Mouse (Mus musculus) intestine, postnatal 0 days (tissue): ENCODE measurements at regions not wholly inside any gene's neighbourhood (a gene's known extent, or its start where the extent isn't known, plus 50 kb on each side); places are given as distances from the start of the nearest gene placed in this dataset.
A peak's percentile ranks its signal among the peaks of the same experiment; 100 is the strongest.

ENCODE experiments used
- ATAC-seq: fragments of 200-750 bp; cut with Nextera tagmentation; 2 replicates; pipeline ENCODE4 v1.8.0; 2017; ENCODE audit warnings: mild to moderate bottlenecking, moderate TSS enrichment, moderate library complexity
- H3K27ac ChIP-seq: fragments of 300-500 bp; sonication (generic); 2 replicates; pipeline ENCODE4 v1.5.1; 2014; ENCODE audit warnings: mild to moderate bottlenecking, low read depth, low read length, moderate library complexity
- H3K27me3 ChIP-seq: fragments of 300-500 bp; sonication (generic); replicated peaks from 2 replicates; pipeline ENCODE4 v1.6.1; 2014; ENCODE audit warnings: low read length, mixed read lengths; ENCODE audit not compliant: control insufficient read depth, insufficient read depth
- H3K36me3 ChIP-seq: fragments of 300-500 bp; sonication (generic); 2 replicates; pipeline ENCODE4 v1.6.1; 2014; ENCODE audit warnings: mild to moderate bottlenecking, moderate library complexity; ENCODE audit not compliant: control insufficient read depth, insufficient read depth
- H3K4me1 ChIP-seq: fragments of 300-500 bp; sonication (generic); replicated peaks from 2 replicates; pipeline ENCODE4 v1.6.1; 2014; ENCODE audit warnings: antibody characterized with exemption, low read length, mixed read lengths; ENCODE audit not compliant: control insufficient read depth, insufficient read depth
- H3K4me2 ChIP-seq: fragments of 300-500 bp; sonication (generic); replicated peaks from 2 replicates; pipeline ENCODE4 v1.6.1; 2014; ENCODE audit warnings: low read depth, mild to moderate bottlenecking, moderate library complexity
- H3K4me3 ChIP-seq: fragments of 300-500 bp; sonication (generic); 2 replicates; pipeline ENCODE4 v1.5.1; 2014; ENCODE audit warnings: low read depth, low read length
- H3K9ac ChIP-seq: fragments of 300-500 bp; sonication (generic); 2 replicates; pipeline ENCODE4 v1.6.1; 2014; ENCODE audit warnings: mild to moderate bottlenecking, low read depth, low read length
- H3K9me3 ChIP-seq: fragments of 300-500 bp; sonication (generic); 2 replicates; pipeline ENCODE4 v1.6.1; 2016; ENCODE audit warnings: mixed run types; ENCODE audit not compliant: control insufficient read depth
- CTCF ChIP-seq: sonication (generic); IDR thresholded peaks from 2 replicates; pipeline ENCODE4 v1.5.1; 2016; ENCODE audit warnings: low read depth, mild to moderate bottlenecking, control low read depth, antibody characterized with exemption, moderate library complexity
- WGBS: fragments of 180-500 bp; shearing (Covaris S2); extraction: QIAGEN DNeasy Blood & Tissue Kit; methylation state at CpG from one replicate; pipeline ENCODE4 v1.1.7; 2014; 5-methylcytosine and 5-hydroxymethylcytosine counted together

DNA sequence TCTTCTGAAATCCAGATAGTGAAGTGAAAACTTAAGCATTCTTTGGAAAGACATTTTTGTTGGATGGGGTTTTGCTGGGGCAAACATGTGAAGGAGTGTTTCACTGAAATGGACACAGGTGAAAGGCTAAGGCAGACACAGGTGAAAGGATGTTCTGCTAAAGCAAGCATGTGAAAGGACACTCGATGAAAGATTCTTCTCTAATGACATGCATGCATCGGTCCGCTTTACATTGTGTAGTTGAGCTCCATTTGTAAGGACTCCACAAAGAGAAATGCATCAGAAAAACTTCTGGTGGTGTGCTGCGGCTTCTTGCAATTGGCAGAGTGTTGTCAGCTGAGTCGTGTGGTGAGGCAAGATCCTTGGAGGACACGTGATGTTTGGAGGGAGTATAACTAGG lies 89.2 kb upstream of the Fam174b start:
- no peaks in the 10 kb centered on the region for H3K4me1 ChIP-seq
- no peak overlapping the region for H3K9ac ChIP-seq
- H3K4me3 ChIP-seq: no peak overlapping the region
- WGBS: 90% methylated on average over 6 of the region's 6 CpGs
- H3K36me3 ChIP-seq: no peaks in the 10 kb centered on the region
- no peak for TF ChIP-seq CTCF
- H3K9me3 ChIP-seq: no peaks in the 10 kb centered on the region
- H3K27me3 ChIP-seq: no peaks in the 10 kb centered on the region
- no peak overlapping the region for H3K27ac ChIP-seq
- H3K4me2 ChIP-seq: no peak overlapping the region
- no peak for ATAC-seq

- no peak; the same call in 1 of the 2 replicates for ATAC-seq
- Histone ChIP-seq H3K9me3 (no peaks in the 10 kb centered on the region), H3K4me2 (no peak overlapping the region)
Measured at GRCm38 (mm10) chr7:73648010-73648409, 92.1 kb upstream of the Fam174b start.

GRCm38 (mm10) chr7:73647140-73647539 lies 93.0 kb upstream of the Fam174b start:
- TF ChIP-seq CTCF: no peak
- WGBS: 83% methylated on average over 4 of the region's 4 CpGs
- H3K9me3 ChIP-seq: no peaks in the 10 kb centered on the region
- no peak overlapping the region for H3K9ac ChIP-seq
- no peak for ATAC-seq
- no peak overlapping the region for H3K27ac ChIP-seq
- H3K4me3 ChIP-seq: no peak overlapping the region
- no peaks in the 10 kb centered on the region for H3K4me1 ChIP-seq
- no peaks in the 10 kb centered on the region for H3K36me3 ChIP-seq
- H3K4me2 ChIP-seq: no peak overlapping the region
- no peaks in the 10 kb centered on the region for H3K27me3 ChIP-seq

More at GRCm38 (mm10) chr7:73648010-73648409, 92.1 kb upstream of the Fam174b start:
- H3K4me1 ChIP-seq: no peaks in the 10 kb centered on the region
- no peaks in the 10 kb centered on the region for H3K27me3 ChIP-seq
- no peak overlapping the region for H3K27ac ChIP-seq
- peak; percentile 88 for TF ChIP-seq CTCF
- no peak overlapping the region for H3K9ac ChIP-seq
- no peaks in the 10 kb centered on the region for H3K36me3 ChIP-seq
- no peak overlapping the region for H3K4me3 ChIP-seq
- 21% methylated on average over 4 of the region's 4 CpGs for WGBS

GRCm38 (mm10) chr7:73646711-73647110 lies 93.4 kb upstream of the Fam174b start:
- no peak for ATAC-seq
- Histone ChIP-seq H3K4me2 (no peak overlapping the region), H3K9me3 (no peaks in the 10 kb centered on the region), H3K27ac (no peak overlapping the region), H3K36me3 (no peaks in the 10 kb centered on the region), H3K27me3 (no peaks in the 10 kb centered on the region), H3K4me3 (no peak overlapping the region), H3K4me1 (no peaks in the 10 kb centered on the region), H3K9ac (no peak overlapping the region)
- WGBS: 47% methylated on average over 5 of the region's 5 CpGs
- no peak for TF ChIP-seq CTCF

DNA sequence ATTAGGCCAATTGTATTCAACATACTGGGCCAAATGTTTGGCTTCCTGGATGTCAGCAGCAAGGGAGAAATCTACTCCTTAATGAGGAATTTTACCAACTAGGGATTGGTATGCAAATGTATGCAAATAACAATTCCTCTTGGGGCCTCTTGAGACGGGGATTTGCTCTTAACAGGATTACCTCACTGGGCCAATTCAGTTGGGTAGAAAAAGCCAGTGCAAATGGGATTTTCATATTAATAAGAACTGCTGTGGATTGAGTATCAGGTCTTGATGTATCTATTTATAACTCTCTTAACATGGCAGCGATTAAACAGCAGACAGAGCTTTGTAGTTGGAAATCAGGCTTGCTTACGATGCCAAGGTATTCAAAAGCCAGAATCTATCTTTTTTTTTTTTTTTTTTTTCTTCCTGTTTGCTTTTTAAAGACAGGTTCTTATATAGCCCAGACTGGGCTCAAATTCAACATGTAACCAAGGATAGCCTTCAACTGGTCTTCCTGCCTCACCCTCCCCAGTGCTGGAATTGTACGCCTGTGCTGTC lies 95.7 kb upstream of the Fam174b start:
- no peaks in the 10 kb centered on the region for H3K9me3 ChIP-seq
- H3K27ac ChIP-seq: no peak overlapping the region
- H3K4me1 ChIP-seq: no peaks in the 10 kb centered on the region
- H3K4me3 ChIP-seq: no peak overlapping the region
- no peak for ATAC-seq
- no peak overlapping the region for H3K9ac ChIP-seq
- TF ChIP-seq CTCF: no peak
- no peaks in the 10 kb centered on the region for H3K36me3 ChIP-seq
- no peak overlapping the region for H3K4me2 ChIP-seq
- WGBS: 51% methylated on average over 4 of the region's 4 CpGs
- no peaks in the 10 kb centered on the region for H3K27me3 ChIP-seq

- TF ChIP-seq CTCF: no peak
- Histone ChIP-seq H3K4me1 (no peaks in the 10 kb centered on the region), H3K27me3 (no peaks in the 10 kb centered on the region), H3K27ac (no peak overlapping the region), H3K9me3 (no peaks in the 10 kb centered on the region), H3K36me3 (no peaks in the 10 kb centered on the region), H3K4me3 (no peak overlapping the region), H3K9ac (no peak overlapping the region), H3K4me2 (no peak overlapping the region)
- no peak for ATAC-seq
- WGBS: 70% methylated on average over 10 of the region's 10 CpGs
Measured at GRCm38 (mm10) chr7:73643993-73644335, 96.1 kb upstream of the Fam174b start.
